Mouse (Mus musculus) limb, embryonic 14.5 days (tissue): ENCODE results near the gene Wwc1. TPM values are rescaled to one million over a fixed set of nuclear protein-coding genes. Genes with fewer than 3 reads are reported as not detected.
A peak's percentile ranks its signal among the peaks of the same experiment; 100 is the strongest.

Source experiments
- ATAC-seq: fragments of 200-750 bp; cut with Nextera tagmentation; 2 replicates; pipeline ENCODE4 v1.8.0; 2017; ENCODE audit warnings: low read depth, moderate number of reproducible peaks, moderate TSS enrichment; ENCODE audit not compliant: low FRiP score
- DNase-seq: peaks from one replicate; pipeline ENCODE4 v3.0.0-alpha.2; 2015; ENCODE audit warnings: low spot score
- H3K27ac ChIP-seq: fragments of 300-500 bp; sonication (generic); replicated peaks from 2 replicates; pipeline ENCODE4 v1.5.1; 2014; ENCODE audit warnings: low read depth, mild to moderate bottlenecking, low read length, moderate library complexity, mixed read lengths
- H3K27me3 ChIP-seq: fragments of 300-500 bp; sonication (generic); 2 replicates; pipeline ENCODE4 v1.6.1; 2014; ENCODE audit warnings: low read length, mixed read lengths; ENCODE audit not compliant: control insufficient read depth, insufficient read depth
- H3K36me3 ChIP-seq: fragments of 300-500 bp; sonication (generic); 2 replicates; pipeline ENCODE4 v1.6.1; 2014; ENCODE audit warnings: mild to moderate bottlenecking, low read length, moderate library complexity, mixed read lengths; ENCODE audit not compliant: control insufficient read depth, insufficient read depth
- H3K4me1 ChIP-seq: fragments of 300-500 bp; sonication (generic); 2 replicates; pipeline ENCODE4 v1.6.1; 2014; ENCODE audit warnings: antibody characterized with exemption, low read length, mixed read lengths; ENCODE audit not compliant: control insufficient read depth, insufficient read depth
- H3K4me2 ChIP-seq: fragments of 300-500 bp; sonication (generic); replicated peaks from 2 replicates; pipeline ENCODE4 v1.6.1; 2014; ENCODE audit warnings: low read depth, mild to moderate bottlenecking, low read length, moderate library complexity; ENCODE audit not compliant: severe bottlenecking
- H3K4me3 ChIP-seq: fragments of 300-500 bp; sonication (generic); replicated peaks from 2 replicates; pipeline ENCODE4 v1.5.1; 2014; ENCODE audit warnings: low read length
- H3K9ac ChIP-seq: fragments of 300-500 bp; sonication (generic); 2 replicates; pipeline ENCODE4 v1.6.1; 2014; ENCODE audit warnings: mild to moderate bottlenecking, low read depth, low read length, moderate library complexity; ENCODE audit not compliant: severe bottlenecking
- H3K9me3 ChIP-seq: fragments of 300-500 bp; sonication (generic); 2 replicates; pipeline ENCODE4 v1.6.1; 2016; ENCODE audit warnings: low read length; ENCODE audit not compliant: control insufficient read depth
- POLR2A ChIP-seq: fragments of 200-500 bp; IDR thresholded peaks from 2 replicates; pipeline ENCODE4 v1.8.0; 2012; ENCODE audit warnings: inconsistent platforms, mild to moderate bottlenecking, moderate library complexity, borderline replicate concordance; ENCODE audit not compliant: insufficient read depth, insufficient read length; ENCODE audit errors: extremely low read depth
- WGBS: fragments of 180-500 bp; shearing (Covaris S2); extraction: QIAGEN DNeasy Blood & Tissue Kit; methylation state at CpG from one replicate; pipeline ENCODE4 v1.1.7; 2014; 5-methylcytosine and 5-hydroxymethylcytosine counted together
- polyA plus RNA-seq, 2 experiments: library from polyadenylated mRNA; depleted of rRNA in 1 of 2; stranded (reverse) in 1 of 2; unstranded in 1 of 2; fragments of >200 nt; fragmentation: Nextera tagmentation in 1 of 2; extraction: Ambion mirVana in 1 of 2; gene quantifications; 2 replicates each; pipeline versions ENCODE4 v1.2.1 to v1.2.3; 2012 to 2014

Gene Wwc1
- polyA plus RNA-seq, 2 experiments: 5.8 to 13.9 TPM

GRCm38 (mm10) chr11:35991846-35992245 is 11.5 kb upstream of the Wwc1 start:
- 79% methylated on average over 2 of the region's 2 CpGs for WGBS
- ATAC-seq (no peak), DNase-seq (no peak)
- Histone ChIP-seq H3K36me3 (no peaks in the 10 kb centered on the region), H3K4me1 (no peaks in the 10 kb centered on the region), H3K4me2 (no peak overlapping the region), H3K9ac (no peak overlapping the region), H3K27ac (no peak overlapping the region), H3K4me3 (no peak overlapping the region), H3K9me3 (no peaks in the 10 kb centered on the region), H3K27me3 (no peaks in the 10 kb centered on the region)
- TF ChIP-seq POLR2A: no peak

GRCm38 (mm10) chr11:35989967-35990366 is 9.6 kb upstream of the Wwc1 start:
- no peaks in the 10 kb centered on the region for H3K9me3 ChIP-seq
- H3K4me3 ChIP-seq: no peak overlapping the region
- H3K27ac ChIP-seq: no peak overlapping the region
- DNase-seq (no peak), ATAC-seq (no peak)
- 0 out of 2 replicates have a peak, but pooled peaks cover 1% of the 10 kb centered on the region for H3K27me3 ChIP-seq
- TF ChIP-seq POLR2A: no peak
- WGBS: 67% methylated on average over 4 of the region's 4 CpGs
- no peak overlapping the region for H3K4me2 ChIP-seq
- H3K4me1 ChIP-seq: peaks cover 7% of the 10 kb centered on the region; the same call in 1 of the 2 replicates
- H3K36me3 ChIP-seq: no peaks in the 10 kb centered on the region
- H3K9ac ChIP-seq: no peak overlapping the region

DNA sequence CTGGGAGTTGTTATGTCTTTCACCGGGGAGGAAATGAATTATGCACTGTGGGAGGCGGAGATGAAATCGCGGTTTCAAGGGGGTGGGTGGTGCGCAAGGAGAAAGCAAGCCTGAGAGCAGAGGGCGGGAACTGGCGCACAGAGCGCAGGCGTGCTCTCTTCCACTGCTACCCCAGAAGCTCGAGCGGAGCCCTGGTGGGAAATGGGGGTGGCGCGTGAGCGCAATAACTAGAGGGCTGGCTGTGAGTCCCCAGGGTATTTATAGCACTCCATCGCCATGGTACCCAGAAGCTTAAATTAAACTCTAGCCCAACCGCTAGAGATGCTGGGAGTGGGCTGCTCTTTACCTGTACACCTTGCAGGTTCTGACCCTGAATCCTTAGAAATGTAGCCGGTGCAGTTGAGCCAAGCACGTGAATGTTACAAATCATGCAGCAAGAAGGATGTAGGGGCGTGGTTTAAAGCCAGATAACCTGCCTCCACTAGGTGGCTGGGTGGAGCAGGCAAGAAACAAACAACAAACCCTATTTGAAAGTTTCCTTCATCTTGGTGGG is 5.6 kb upstream of the Wwc1 start:
- DNase-seq: peak; percentile 54
- H3K36me3 ChIP-seq: no peaks in the 10 kb centered on the region
- no peak overlapping the region for H3K9ac ChIP-seq
- H3K4me1 ChIP-seq: peaks cover 7% of the 10 kb centered on the region; the same call in 1 of the 2 replicates
- H3K9me3 ChIP-seq: no peaks in the 10 kb centered on the region
- peaks cover 12% of the 10 kb centered on the region; the same call in 1 of the 2 replicates for H3K27me3 ChIP-seq
- ATAC-seq: no peak
- WGBS: 0% methylated on average over 19 of the region's 19 CpGs
- no peak overlapping the region for H3K27ac ChIP-seq
- H3K4me3 ChIP-seq: peak overlapping the region; percentile 23
- peak overlapping the region; percentile 52 for H3K4me2 ChIP-seq
- TF ChIP-seq POLR2A: no peak

- peaks cover 7% of the 10 kb centered on the region; the same call in 1 of the 2 replicates for H3K4me1 ChIP-seq
- no peak overlapping the region for H3K27ac ChIP-seq
- WGBS: 77% methylated on average over 3 of the region's 3 CpGs
- no peak overlapping the region for H3K9ac ChIP-seq
- no peak overlapping the region for H3K4me2 ChIP-seq
- ATAC-seq (no peak), DNase-seq (no peak)
- no peaks in the 10 kb centered on the region for H3K36me3 ChIP-seq
- no peaks in the 10 kb centered on the region for H3K9me3 ChIP-seq
- no peak for TF ChIP-seq POLR2A
- H3K27me3 ChIP-seq: peaks cover 24% of the 10 kb centered on the region
- no peak overlapping the region for H3K4me3 ChIP-seq
Observed at GRCm38 (mm10) chr11:35982734-35983133, 2.4 kb upstream of the Wwc1 start.

DNA sequence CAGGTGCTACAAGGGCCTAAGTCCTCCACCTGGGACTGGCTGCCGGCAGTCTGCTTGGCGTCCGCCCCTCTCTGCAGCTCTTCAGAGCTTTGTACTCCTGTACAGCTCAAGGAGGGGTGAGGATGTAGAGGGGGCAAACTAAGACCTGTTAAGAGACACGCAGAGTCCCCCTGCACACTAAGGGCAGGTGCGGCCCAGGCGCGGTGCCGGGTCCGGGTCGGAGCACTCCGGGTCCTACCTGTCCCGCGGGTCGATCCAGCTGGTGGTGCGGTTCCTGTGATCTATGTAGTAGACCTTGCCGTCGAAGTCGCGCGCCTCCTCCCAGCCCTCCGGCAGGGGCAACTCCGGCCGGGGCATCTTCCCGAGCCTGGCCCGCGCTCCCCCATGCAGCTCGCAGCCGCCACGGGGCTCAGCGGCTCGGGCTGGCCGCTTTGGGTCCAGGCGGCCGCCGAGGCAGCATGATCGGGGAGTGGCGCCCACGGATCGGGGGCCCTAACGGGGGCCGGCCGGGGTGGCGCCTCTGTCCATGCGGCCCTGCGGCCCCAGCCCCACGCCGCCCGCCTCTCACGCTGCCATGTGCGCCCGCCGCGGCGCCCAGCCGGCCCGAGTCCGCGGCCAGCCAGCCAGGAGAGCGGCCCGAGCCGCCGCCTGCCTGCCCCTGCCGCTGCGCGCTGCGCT is 455 bp downstream of the Wwc1 start:
- peak overlapping the region; percentile 64 for H3K4me3 ChIP-seq
- no peak for TF ChIP-seq POLR2A
- H3K27ac ChIP-seq: no peak overlapping the region
- H3K9me3 ChIP-seq: no peaks in the 10 kb centered on the region
- no peaks in the 10 kb centered on the region for H3K4me1 ChIP-seq
- no peaks in the 10 kb centered on the region for H3K36me3 ChIP-seq
- peaks cover 22% of the 10 kb centered on the region for H3K27me3 ChIP-seq
- no peak for DNase-seq
- peak; percentile 66 for ATAC-seq
- H3K4me2 ChIP-seq: peak overlapping the region; percentile 95
- H3K9ac ChIP-seq: peak overlapping the region; percentile 68
- WGBS: under 1% methylated on average over 35 of the region's 66 CpGs
